Mouse (Mus musculus): ENCODE data around the gene 5730522E02Rik. TPM values are rescaled to one million over a fixed set of nuclear protein-coding genes. Genes with fewer than 3 reads are reported as not detected.
A peak's percentile ranks its signal among the peaks of the same experiment; 100 is the strongest.

5730522E02Rik gene
- total RNA-seq, 2 experiments from 2014 or later = 11.5 to 12.0 TPM

DNA sequence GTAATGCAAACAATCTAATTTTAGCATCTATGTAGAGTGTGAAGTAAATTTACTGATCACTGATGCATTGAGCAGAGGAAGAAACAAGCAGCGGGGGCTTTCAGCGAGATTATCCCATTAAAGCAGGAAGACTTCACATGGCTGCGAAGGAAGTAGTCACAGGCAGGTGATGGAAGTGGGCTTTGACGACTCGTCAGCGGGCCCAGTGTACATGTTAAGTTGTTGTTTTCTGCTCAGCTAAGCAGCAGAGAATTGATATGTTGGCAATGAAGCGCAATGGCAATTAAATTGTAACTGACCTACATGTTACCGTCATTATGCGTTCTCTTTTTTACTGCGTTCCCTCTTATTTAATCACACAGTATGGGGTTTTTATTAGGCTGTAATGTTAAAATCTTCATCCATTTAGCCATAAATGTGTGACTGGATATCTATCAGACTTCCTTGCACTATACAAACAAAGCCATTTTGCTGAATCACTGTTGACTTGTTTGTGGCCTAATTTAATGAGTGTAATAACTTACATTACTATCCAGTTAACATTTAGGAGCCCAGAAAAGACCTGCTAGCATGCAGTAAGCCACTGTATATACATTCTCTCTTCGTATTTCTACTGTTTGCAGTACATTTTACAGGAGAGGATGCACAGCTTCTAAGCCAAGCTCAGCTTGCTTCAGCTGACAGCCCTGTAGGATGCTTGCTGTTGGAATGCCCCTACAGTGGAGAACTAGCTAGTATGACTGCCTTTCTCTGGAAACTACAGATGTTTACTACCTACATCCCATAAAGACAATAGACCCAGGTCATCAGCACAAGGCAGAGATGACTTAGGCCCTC lies 506.0 kb downstream of the 5730522E02Rik start:
- no peak for DNase-seq (ENCODE audit: extremely low spot score in 1 of 2, low spot score in 2 of 2)
- intact Hi-C loops (cut with DNase I) = no loop called here
- Histone ChIP-seq H3K4me3 (no peak overlapping the region), H3K27ac (no peak overlapping the region)
- TF ChIP-seq CTCF (IDR thresholded peaks at IDR 0.05) = no peak

- H3K27ac ChIP-seq = no peak overlapping the region
- no peak for DNase-seq (ENCODE audit: extremely low spot score in 1 of 2, low spot score in 2 of 2)
- TF ChIP-seq CTCF (IDR thresholded peaks at IDR 0.05) = no peak
- H3K4me3 ChIP-seq = no peak overlapping the region
- intact Hi-C loops (cut with DNase I) = no loop called here
These were observed 507.8 kb downstream of the 5730522E02Rik start for GRCm38 (mm10) chr11:25702791-25703190.

GRCm38 (mm10) chr11:25697508-25698193 lies 512.9 kb downstream of the 5730522E02Rik start:
- Histone ChIP-seq H3K27ac (peak overlapping the region; percentile 34), H3K4me3 (0 out of 2 replicates have a peak overlapping the region, but pooled peaks have one; percentile 11)
- TF ChIP-seq CTCF (IDR thresholded peaks at IDR 0.05) = no peak
- DNase-seq (ENCODE audit: extremely low spot score in 1 of 2, low spot score in 2 of 2) = no peak
- intact Hi-C loops (cut with DNase I) = no loop called here

GRCm38 (mm10) chr11:25696168-25696567 lies 514.4 kb downstream of the 5730522E02Rik start:
- no peak for TF ChIP-seq CTCF (IDR thresholded peaks at IDR 0.05)
- intact Hi-C loops (cut with DNase I) = no loop called here
- DNase-seq (ENCODE audit: extremely low spot score in 1 of 2, low spot score in 2 of 2) = no peak
- Histone ChIP-seq H3K4me3 (no peak overlapping the region), H3K27ac (no peak overlapping the region)

- Histone ChIP-seq H3K27ac (no peak overlapping the region), H3K4me3 (no peak overlapping the region)
- no peak for DNase-seq (ENCODE audit: extremely low spot score in 1 of 2, low spot score in 2 of 2)
- TF ChIP-seq CTCF (IDR thresholded peaks at IDR 0.05) = no peak
- intact Hi-C loops (cut with DNase I) = no loop called here
These were observed 525.8 kb downstream of the 5730522E02Rik start for GRCm38 (mm10) chr11:25684731-25685130.

- no peak overlapping the region for H3K27ac ChIP-seq
- no peak overlapping the region for H3K4me3 ChIP-seq
- no peak for DNase-seq (ENCODE audit: extremely low spot score in 1 of 2, low spot score in 2 of 2)
- TF ChIP-seq CTCF (IDR thresholded peaks at IDR 0.05) = no peak
- intact Hi-C loops (cut with DNase I) = no loop called here
These were observed 530.7 kb downstream of the 5730522E02Rik start for GRCm38 (mm10) chr11:25679856-25680255.

GRCm38 (mm10) chr11:25674194-25674593 lies 536.4 kb downstream of the 5730522E02Rik start:
- no peak overlapping the region for H3K27ac ChIP-seq
- intact Hi-C loops (cut with DNase I) = no loop called here
- no peak for TF ChIP-seq CTCF (IDR thresholded peaks at IDR 0.05)
- no peak for DNase-seq (ENCODE audit: extremely low spot score in 1 of 2, low spot score in 2 of 2)
- H3K4me3 ChIP-seq = no peak overlapping the region

- H3K27ac ChIP-seq = no peak overlapping the region
- intact Hi-C loops (cut with DNase I) = no loop called here
- no peak overlapping the region for H3K4me3 ChIP-seq
- no peak for TF ChIP-seq CTCF (IDR thresholded peaks at IDR 0.05)
- DNase-seq (ENCODE audit: extremely low spot score in 1 of 2, low spot score in 2 of 2) = no peak
These were observed 540.5 kb downstream of the 5730522E02Rik start for GRCm38 (mm10) chr11:25670018-25670417.

DNA sequence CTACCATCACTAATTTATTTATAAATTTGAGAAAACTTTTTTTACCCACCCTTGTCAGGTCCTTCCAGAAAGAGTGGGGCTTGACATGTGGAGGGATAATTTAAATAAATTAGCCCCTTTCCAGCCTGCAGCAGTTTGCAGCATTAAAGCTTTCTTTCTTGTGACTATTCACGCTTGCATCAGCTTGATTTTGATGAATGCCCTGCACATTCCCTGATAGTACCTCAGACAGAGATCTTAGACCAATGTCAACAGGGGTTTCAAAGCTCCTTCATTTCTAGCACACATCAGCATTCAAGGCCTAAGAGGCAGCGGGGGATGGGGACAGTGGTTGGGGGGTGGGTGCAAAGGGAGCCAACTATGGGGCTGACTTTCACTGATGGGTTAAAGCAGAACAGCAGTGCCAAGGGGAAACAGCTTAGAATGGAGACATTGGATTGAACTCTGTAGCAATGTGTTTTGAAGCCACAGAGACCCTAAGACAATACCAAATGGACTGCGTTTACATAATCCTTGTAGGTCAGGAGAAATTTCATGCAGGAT lies 545.9 kb downstream of the 5730522E02Rik start:
- TF ChIP-seq CTCF (IDR thresholded peaks at IDR 0.05) = no peak
- no peak overlapping the region for H3K4me3 ChIP-seq
- no peak for DNase-seq (ENCODE audit: extremely low spot score in 1 of 2, low spot score in 2 of 2)
- intact Hi-C loops (cut with DNase I) = loop anchor here (10.0 kb wide), 1 partner anchor 410 kb away; no protein-coding TSS in a partner anchor
- no peak overlapping the region for H3K27ac ChIP-seq

GRCm38 (mm10) chr11:25646282-25646681 lies 564.3 kb downstream of the 5730522E02Rik start:
- intact Hi-C loops (cut with DNase I) = loop anchor here (10.0 kb wide), 1 partner anchor 209 kb away; no protein-coding TSS in a partner anchor
- peak overlapping the region; percentile 41 for H3K4me3 ChIP-seq
- no peak for DNase-seq (ENCODE audit: extremely low spot score in 1 of 2, low spot score in 2 of 2)
- no peak for TF ChIP-seq CTCF (IDR thresholded peaks at IDR 0.05)
- H3K27ac ChIP-seq = peak overlapping the region; percentile 60

DNA sequence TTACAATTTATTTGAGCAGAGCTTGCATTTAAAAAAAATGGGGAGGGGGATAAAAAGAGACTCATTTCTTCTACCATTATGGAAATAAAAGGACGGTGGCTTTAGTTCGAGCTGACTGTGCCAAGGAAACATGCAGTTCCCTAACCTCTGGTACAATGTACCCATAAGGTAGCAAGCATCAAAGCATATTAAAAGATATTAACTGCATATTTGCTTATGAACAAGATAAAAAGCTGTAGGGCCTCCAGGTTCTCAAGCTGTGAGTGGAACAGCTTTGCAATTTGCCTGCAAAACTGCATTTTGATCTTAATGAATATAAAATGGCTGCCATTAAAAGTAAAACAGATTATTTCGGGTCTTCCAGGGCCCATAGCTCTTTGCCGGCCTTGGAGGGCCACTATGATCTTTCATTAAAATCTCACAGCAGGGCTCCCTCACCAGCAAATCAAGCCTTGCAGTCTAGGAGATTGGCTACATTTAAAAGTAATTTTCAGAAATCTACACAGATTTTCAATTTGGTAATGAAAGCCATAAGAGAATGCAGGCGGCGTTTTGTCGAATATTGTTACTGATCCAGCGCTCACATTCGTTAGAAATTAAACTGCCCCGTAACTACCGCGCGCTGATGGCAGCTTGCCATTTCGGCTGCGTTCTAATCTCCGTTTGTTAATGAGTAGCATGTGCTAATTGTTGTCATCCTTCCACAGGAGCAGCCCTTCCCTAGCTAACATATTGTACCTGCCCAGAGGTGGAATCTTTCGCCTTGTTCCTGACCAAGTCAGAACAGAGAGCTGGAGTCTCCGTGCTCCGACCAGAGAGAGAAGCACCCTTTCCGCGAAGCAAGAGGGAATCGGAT lies 565.6 kb downstream of the 5730522E02Rik start:
- intact Hi-C loops (cut with DNase I) = loop anchor here (10.0 kb wide), 1 partner anchor 210 kb away; no protein-coding TSS in a partner anchor
- DNase-seq (ENCODE audit: extremely low spot score in 1 of 2, low spot score in 2 of 2) = peak; percentile 15 to 28
- peak overlapping the region; percentile 60 for H3K27ac ChIP-seq
- TF ChIP-seq CTCF (IDR thresholded peaks at IDR 0.05) = no peak
- peak overlapping the region; percentile 41 for H3K4me3 ChIP-seq

Data from left cerebral cortex, adult 2 months (tissue).